Mouse (Mus musculus): ENCODE measurements at regions not wholly inside any gene's neighbourhood (a gene's known extent, or its start where the extent isn't known, plus 50 kb on each side); places are given as distances from the start of the nearest gene placed in this dataset.

DNA sequence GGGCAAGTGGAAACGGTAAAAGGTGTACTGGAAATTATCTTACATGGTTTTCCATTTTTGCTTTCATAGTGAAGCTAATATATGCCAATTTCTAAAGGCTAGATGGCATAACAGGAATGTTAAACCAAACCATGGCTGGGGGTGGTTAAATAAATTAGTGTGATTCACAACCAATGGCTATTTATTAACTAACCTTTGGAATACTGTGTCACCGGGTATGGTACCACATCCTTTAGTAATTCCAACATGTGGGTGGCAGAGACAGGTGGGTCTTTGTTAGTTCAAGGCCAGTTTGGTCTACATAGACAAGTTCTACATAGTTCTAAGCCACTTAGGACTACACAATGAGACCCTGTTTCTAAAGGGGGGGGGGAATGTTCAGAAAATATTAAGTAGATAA lies 179.8 kb upstream of the Plxnc1 start:
- no peak for DNase-seq (ENCODE audit: low spot score in 2 of 2)

DNA sequence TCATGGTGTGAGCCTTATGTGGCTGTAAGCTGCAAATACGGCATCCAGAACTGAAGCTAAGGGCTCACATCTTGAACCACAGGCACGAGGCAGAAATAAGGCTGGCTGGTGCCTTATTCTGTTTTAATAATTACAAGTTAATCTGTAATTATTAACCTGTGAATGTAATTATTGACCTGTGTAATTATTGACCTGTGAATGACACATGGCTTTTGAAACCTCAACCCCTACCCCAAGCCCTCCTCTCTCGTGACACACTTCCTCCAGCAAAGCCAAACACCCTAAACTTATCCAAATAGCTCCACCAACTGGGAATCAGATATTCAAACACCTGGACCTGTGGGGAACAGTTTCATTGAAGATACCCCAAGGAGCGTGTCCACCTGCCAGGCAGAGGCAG lies 175.4 kb upstream of the Plxnc1 start:
- DNase-seq (ENCODE audit: low spot score in 2 of 2), result no peak

DNA sequence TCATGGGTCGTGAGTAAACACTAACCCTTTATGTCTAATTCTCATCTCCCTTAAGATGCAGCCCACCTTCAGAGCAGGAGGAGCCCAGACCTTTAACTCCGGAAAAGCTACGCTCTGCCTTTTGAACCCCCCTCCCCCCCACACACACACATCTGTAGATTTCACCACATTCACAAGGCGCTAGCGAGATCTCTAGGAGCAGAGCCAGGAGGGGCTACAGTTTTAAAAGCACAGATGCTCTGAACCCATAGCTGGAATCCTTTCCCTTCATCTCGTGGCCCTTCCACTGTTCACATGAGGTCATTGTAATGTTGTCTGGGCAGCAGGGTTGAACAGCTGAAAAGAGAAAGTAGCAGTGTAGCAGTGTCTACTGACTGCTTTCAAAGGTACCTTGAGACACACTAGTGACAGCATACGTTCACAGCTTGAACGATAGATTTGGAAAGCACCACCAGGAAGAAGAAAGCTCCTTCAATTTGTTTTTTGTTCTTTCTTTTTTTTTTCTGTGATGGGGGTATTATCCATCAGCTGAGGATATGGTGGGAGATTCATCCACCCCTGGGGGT lies 174.2 kb upstream of the Plxnc1 start:
- DNase-seq (ENCODE audit: low spot score in 2 of 2), result no peak

DNA sequence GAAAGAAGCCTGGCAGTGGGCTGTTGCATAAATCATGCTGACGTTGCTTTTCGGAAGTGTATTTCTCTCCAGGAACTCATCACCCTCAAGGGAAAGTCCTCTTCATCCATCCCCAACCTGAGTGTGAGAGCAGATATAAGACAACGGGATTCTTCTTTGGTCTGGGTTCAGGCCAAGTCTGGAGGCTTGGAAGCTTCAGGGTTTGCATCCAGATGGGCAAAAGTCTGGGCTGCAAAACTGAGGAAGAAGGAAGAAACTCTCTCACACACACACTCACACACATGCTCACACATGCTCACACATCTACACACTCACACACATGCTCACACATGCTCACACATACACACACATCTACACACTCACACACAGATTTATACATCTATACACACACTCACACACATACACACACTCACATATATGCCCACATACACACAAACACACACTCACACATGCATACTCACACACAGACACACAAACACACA lies 173.1 kb upstream of the Plxnc1 start:
- DNase-seq (ENCODE audit: low spot score in 2 of 2), result no peak

DNA sequence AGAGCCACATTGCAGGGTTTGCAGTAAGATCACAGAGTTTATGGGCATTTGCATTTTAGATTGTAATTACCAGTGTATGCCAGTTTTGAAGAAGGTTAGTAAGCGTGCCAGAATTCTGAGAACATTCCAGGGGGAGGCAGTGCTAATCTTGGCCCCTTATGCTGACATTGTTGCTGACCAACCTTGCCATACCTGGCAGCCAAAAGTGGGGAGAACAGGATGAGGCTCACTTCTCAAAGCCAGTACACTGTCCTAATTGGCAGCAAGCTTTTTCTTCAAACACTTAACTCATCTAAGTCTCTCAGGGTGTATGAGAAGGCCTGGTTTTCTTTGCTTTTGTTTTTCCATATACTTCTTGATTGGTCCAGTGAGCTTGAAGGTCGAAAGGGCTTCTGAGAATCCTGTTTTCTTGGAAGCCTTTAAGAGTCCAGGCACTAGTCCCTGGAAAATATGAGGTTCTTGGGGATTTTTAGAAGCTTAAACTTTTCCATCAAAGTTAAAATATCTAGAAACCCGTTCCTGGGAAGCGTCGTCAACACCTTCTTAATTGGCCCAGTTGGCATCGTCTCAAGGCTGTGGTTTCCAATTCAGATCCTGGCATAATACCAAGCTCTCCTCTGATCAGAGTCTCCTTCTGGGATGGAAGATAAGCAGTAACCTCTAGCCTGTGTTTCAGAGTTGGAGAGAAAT lies 172.6 kb upstream of the Plxnc1 start:
- DNase-seq (ENCODE audit: low spot score in 2 of 2), result no peak

DNA sequence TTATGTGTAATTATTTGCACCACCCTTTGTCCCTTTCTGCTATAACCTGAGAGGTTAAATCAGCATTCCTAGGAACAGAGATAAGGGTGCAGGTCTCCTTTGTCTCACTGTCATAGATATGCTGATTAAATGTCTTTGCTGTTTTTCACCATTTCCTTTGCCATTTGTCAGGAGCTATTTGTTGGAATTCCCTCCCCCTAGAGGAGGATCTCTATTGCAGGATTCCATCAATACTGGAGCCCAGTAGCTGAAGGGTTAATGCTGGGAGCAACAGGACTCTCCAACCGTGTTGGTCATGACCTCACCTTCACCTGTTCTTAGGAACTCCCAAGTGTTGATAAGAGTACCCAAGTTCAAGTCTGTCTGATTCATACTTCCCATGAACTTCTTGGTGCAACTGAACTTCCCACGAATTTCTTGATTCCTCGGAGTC lies 172.0 kb upstream of the Plxnc1 start:
- no peak for DNase-seq (ENCODE audit: low spot score in 2 of 2)

DNA sequence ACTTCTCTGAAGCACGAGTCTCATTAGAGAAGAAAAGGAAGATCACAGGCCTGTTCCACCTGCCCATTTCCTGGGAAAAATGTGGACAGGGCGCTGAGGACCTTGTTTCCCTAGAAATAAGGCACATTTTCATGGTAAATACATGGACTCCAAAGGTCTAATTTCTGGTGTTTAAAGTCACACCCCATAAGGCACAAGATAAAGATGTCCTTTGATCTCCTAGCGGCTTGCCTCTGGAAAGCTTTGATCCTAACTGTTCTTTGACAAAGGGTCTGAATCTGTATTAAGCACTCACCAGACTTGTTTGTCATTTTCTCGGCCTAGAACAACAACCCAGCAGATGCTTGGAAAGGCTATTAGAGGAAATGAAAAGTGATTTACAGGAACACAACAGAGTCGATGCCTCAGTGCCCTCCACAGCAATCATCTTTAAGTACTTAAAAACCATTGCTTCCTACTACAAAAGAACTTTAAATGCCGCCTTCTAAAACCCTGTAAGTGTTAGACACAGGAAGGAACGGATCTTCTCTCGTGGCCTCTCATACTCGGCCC lies 168.3 kb upstream of the Plxnc1 start:
- DNase-seq (ENCODE audit: low spot score in 2 of 2), result no peak

DNA sequence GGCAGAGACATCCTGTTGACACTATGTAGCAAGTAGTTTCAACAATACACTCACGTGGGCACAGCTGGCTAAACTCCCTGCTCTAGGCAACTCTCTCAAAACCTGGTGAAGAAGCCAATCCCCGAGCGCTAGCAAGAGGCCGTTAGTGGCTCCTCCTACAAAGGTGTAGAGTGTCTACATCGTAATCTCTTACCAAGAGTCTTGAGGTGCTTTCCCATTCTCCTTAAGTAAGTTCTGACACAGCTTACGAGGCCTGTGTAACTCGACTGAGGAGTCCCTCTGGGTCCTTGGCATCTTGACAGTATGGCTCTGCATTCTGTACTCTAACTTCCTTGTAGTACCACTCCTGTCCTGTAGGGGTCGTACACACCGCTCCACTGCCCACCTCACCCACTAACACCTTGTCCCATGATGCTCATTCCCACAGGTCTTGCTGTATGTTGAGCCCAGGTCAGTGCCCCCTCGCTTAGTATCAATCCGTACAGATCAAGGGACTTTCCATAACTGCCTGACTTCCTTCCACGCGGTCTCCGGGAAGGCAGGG lies 167.7 kb upstream of the Plxnc1 start:
- no peak for DNase-seq (ENCODE audit: low spot score in 2 of 2)

DNA sequence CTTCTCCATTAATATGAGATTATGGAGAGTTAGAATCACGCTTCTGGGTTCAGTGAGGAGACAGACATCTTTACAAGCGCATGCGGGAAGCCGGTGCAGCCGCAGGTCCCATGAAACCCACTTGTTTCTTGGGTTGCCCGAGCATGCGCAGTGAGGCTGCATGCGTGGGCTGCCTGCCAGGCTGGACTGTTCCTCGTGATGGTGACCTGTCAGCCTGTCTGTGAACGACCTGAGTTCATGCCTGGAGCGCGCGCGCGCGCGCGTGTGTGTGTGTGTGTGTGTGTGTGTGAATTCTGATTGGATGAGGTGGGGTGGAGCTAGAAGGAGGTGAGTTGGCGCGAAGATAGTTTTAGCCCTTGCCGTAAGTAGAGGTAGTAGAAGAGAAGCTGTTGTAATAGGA lies 166.2 kb upstream of the Plxnc1 start:
- no peak for DNase-seq (ENCODE audit: low spot score in 2 of 2)

DNA sequence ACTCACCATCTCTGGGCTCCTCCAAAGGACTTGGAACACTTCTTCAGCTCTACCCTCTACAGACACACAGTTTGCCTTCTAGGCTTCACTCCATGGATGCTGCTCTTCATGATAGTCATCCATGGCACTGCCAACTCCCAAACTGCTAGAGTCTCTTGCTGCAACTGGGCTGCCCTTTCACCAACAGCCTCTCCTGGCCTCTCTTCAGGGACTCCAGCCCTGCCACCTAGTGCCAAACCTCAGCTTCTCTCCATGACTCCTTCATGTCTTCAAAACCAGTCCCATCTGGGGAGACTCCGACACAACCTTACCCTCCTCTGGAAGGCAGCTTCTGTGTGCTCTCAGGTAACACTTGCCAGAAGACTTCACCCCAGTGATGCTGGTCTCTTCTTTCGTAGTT lies 164.9 kb upstream of the Plxnc1 start:
- no peak for DNase-seq (ENCODE audit: low spot score in 2 of 2)

DNA sequence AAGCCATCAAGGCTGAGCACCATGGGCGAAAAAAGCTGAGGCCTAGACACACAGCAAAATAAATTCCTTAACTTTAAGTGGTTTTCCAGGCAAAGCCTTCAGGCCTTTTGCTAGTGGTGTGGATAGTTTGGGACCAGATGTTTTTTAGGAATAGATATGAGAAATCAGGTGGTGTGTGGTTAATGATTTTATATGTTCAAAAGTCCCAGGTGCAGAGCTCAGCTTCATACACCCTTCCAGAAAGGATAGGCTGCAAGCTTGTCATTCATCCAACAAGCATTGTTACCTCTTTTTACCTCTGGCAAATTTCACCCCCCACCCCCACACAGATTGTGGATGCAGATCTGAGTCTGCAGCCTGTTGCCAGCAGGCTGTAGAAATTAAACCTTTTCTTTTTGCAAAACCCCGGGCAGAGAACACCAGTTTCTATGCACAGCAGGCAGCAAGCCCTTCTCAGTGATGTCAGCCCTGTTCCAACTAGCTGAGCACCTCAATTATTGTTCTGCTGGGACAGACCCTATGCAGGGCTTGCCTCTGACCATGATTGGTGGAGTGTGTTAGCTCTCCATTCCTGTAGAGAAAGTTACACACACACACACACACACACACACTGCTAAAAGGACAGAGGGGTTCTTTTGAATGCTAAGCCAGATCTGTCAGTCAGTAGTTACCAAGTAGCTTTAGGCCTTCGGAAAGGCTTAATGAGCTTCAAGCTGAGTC lies 163.1 kb upstream of the Plxnc1 start:
- no peak for DNase-seq (ENCODE audit: low spot score in 2 of 2)

DNA sequence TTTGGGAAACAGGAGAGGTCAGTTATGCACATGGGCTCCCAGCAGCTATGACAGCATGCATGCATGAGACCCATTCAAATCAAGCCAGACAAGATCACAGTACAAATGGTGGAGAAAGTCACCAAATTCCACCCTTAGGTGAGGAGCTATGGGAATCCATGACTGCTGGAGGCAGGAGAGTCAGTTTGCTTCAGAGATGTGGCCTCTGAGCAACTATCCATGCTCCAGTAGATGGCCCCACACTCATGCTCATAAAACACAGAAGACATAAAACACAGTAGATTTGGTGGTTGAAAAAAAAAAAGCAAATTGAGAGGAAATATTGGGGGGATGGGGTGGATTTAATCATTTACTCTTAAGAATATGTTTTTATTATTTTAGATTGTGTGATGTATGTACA lies 159.2 kb upstream of the Plxnc1 start:
- peak in 1 of 2 experiments; percentile 10 for DNase-seq (ENCODE audit: low spot score in 2 of 2)

DNA sequence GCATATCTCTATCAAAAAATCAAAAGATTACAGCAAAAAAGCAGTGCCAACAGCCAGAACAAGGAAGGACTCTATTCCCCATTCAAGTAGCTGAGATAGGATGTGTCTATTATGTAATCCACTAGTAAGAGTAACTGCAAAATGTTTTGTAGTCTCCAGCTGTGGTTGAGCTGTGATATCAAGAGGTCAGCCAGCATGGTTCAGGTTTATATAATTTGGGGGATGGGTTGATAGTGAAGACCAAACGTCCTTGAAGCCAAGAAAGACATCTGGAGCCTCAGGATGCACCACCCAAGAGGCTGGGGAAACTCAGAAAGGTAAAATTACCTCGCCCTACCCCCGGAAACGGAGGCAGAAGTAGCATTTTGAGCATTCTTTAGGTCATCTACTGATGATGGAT lies 158.3 kb upstream of the Plxnc1 start:
- DNase-seq (ENCODE audit: low spot score in 2 of 2), result no peak

DNA sequence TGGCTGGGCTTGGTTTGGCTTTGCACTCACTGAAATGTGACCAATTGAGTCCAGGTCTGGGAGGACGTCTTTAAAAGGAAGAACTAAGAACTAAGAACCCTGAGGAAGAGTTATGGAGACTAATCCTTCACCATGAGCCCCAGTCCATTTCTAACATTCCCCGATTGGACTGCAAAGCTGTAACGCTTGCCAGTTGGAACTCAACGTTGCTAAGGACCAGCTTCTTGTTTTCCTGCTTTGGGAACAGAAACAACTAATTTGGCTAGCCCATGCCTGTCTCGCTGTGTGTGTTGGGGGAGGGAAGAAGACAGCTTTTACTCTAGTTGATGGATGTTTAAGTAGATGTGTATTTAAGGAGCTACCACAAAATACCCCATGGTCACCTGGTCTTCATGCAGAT lies 155.3 kb upstream of the Plxnc1 start:
- DNase-seq (ENCODE audit: low spot score in 2 of 2), result no peak

DNA sequence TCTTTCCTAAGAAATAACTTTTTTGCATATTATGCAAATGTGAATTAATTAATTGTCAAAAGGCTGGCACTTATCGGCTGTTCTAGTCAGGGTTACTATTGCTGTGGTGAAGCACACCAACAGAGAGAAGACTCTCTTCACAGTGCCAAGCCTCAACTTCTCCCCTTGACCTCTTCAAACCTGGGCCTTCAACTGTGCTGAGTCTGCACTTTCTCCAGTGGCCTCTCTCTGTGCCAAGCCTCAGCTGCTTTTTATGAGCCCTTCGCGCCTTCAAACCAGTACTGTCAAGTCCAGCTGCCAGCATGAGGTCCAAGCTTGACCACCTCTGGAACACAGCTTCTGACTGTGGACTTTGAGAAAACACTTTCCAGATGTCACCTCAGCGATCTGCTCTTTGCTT lies 151.2 kb upstream of the Plxnc1 start:
- no peak for DNase-seq (ENCODE audit: low spot score in 2 of 2)

DNA sequence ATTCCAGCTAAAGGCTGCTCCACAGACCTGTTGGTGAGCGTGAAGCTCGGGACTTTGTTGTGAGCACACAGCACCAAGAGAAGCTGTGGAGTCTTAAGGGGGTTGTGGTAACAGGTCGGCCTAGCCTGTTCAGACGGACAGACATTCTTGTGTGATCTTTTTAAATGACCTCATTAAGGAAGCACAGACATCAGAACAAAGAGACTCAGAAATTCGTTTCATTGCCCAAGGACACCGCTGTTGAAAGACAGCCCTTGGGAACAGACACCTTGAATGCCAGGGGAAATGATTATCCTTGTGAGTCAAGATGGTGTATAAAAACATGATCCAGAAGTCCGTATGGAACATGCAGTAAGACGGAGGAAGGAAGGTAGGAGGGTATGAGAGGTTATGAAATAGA lies 150.1 kb upstream of the Plxnc1 start:
- no peak for DNase-seq (ENCODE audit: low spot score in 2 of 2)

DNA sequence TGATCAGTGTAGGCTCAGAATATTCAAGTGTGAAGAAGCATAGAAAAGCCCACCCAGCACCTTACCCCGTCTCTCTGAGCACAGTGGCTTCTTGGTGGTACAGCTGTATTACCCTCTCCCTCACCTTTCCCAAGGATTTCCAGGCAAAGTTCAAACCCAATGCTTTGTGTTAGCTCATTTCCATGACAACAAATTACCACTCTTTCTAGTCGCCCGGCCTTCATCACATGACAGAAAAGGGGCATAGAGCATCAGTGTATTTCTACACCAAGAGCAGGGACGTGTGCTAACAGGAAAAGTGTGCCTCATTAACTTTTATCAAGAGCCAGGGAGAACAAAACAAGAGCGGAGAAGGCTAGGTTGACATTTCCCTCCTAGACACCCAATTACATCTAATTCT lies 148.6 kb upstream of the Plxnc1 start:
- DNase-seq (ENCODE audit: low spot score in 2 of 2), result no peak

DNA sequence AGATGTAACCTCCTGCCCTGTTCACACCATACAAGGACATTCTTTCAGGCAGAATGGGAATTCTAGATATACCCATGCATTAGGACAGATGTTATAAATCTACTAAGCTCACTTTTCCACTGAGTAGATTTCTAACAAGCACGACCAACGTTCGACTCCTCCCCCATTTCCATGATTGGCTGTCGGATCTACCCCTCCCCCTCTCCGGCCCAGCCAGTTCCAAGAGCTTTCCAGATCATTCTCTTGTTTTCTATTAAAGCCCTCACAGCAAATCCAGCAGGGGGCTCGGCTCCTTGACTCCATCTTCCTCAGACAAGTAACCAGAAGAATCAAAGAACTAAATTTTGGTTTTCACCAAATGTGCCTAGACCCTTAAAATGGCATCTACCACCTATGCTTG lies 146.5 kb upstream of the Plxnc1 start:
- no peak for DNase-seq (ENCODE audit: low spot score in 2 of 2)

DNA sequence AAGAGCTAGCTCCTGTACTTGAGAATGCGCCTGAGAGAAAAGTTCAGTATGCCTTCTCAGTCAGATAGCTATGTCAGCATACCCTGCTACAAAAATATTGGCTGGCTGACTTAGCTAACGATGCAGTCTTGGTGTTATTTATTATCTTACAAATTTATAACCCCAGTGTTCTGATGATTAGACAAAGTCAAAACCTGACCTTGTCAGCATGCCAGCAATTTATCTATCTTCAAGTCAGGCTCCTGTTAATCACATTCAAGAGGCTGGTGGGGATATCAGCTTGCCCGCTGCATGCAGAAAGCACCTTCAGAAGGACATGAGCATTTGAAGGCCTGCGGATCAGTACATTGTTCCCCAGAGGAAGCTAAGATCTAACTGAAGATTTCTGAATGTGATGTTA lies 146.0 kb upstream of the Plxnc1 start:
- no peak for DNase-seq (ENCODE audit: low spot score in 2 of 2)

DNA sequence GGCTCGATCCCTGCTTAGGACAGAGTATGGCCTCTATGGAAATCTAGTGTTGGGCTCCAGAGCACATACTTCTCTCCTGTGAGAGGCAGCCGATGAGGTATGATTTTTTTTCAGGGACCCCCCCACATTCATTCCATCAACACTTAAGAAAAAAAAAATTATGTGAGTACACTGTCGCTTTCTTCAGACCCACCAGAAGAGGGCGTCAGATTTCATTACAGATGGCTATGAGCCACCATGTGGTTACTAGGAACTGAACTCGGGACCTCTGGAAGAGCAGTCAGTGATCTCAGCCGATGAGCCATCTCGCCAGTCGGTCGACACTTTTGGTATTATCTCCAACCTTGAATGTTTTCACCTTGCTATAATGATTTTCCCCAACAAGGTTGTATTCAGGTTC lies 145.4 kb upstream of the Plxnc1 start:
- DNase-seq (ENCODE audit: low spot score in 2 of 2), result no peak

DNA sequence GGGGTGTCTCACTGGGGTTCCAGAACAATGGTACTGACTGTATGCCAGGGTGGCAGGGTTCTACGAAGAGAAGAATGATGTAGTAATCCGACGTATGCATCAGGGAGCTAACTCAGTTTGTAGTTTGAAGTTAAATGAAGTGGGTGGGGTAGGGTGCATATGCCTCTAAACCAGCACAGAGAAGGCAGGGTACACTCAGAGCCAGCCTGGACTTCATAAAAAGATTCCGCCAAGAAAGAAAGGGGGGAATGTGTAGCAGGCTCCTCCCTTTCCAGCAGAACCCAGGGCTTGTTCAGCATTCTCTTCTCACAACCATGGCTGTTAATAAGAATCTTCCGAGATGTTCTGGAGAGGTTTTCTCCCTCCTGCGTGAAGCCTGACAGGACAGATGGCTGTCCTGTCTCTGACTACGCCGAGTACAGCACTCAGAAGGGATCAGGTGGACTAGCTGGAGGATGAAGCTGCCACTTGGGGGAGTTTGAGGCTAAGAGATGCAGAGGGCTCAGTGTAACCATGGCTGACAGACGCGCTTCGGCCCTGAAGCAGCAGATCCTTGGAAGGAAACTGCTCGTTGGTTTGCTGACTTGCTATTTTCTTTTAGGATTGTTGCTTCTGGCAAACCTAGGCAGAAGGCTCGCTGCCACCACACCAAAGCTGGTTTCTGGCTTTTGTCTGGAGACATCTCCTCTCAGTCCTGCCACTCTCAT lies 143.4 kb upstream of the Plxnc1 start:
- peak; percentile 45 to 59 for DNase-seq (ENCODE audit: low spot score in 2 of 2)

DNA sequence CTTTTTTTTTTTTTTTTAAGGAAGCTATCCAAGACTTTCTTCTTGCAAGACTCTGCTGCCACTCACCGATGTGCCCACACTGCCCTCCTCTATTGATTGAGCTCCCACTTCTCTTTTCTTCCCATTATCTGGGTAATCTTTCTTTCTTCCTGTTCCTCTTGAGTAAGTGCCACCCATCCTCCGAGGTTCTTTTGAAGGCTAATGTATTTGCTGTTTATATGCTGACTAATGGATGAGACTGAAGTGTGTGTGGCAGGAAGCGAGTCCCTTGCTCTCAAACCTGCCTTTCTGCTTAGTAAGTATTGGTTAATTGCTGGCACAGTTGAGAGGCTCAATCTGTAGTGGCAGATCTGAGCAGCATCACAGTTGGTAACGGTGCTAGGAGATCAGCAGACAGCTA lies 142.1 kb upstream of the Plxnc1 start:
- DNase-seq (ENCODE audit: low spot score in 2 of 2), result no peak

Data from right cerebral cortex, postnatal 36 days (tissue).